Mouse (Mus musculus) cerebellum, adult 2 months (tissue): ENCODE results near the gene Fmnl2.

Source experiments
- CTCF ChIP-seq: fragments of 200-500 bp; IDR thresholded peaks from 2 replicates; pipeline ENCODE4 v1.5.1; 2011; ENCODE audit warnings: low read depth, mild to moderate bottlenecking, control low read depth, low read length, moderate library complexity, borderline replicate concordance; ENCODE audit not compliant: insufficient read depth
- POLR2A ChIP-seq: fragments of 200-500 bp; IDR thresholded peaks from 2 replicates; pipeline ENCODE4 v1.6.1; 2011; ENCODE audit warnings: low read length, control low read depth, borderline replicate concordance; ENCODE audit not compliant: insufficient read depth

DNA sequence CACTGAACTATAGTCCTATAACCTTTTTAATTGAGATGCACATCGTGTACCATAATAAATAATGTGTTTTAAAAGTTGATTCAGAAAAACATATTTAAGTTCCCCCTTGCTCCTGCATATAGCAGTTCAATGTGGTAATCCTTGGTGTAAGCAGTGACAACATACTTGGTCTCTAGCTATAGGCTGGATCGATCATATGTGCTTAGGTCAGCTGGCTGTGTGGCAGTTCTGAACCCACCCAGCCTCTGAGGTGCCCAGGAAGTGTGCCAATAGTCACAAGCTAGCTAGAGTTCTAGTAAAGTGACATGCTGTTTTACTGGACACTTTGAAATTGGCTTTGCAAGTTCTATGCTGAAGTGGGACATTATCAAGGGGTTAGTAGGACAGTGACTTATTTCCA, 209.3 kb downstream of the Fmnl2 start:
- TF ChIP-seq CTCF (no peak), POLR2A (no peak)
